Mouse (Mus musculus) bone marrow macrophage, adult 2 months (primary cell): ENCODE measurements around the gene Phf11c.

Experiments used
- CTCF ChIP-seq: IDR thresholded peaks from 2 replicates; pipeline ENCODE4 v1.5.1; 2012; ENCODE audit warnings: low read depth, mild to moderate bottlenecking, low read length, moderate library complexity
- POLR2A ChIP-seq: IDR thresholded peaks from 2 replicates; pipeline ENCODE4 v1.6.1; 2012; ENCODE audit warnings: mild to moderate bottlenecking, low read depth, low read length, borderline replicate concordance

GRCm38 (mm10) chr14:59422912-59423663 lies 27.9 kb upstream of the Phf11c start:
- TF ChIP-seq POLR2A (no peak), CTCF (no peak)
